Comparison of ENCODE assay signal across 16 mouse cellular contexts in the genomic region with DNA sequence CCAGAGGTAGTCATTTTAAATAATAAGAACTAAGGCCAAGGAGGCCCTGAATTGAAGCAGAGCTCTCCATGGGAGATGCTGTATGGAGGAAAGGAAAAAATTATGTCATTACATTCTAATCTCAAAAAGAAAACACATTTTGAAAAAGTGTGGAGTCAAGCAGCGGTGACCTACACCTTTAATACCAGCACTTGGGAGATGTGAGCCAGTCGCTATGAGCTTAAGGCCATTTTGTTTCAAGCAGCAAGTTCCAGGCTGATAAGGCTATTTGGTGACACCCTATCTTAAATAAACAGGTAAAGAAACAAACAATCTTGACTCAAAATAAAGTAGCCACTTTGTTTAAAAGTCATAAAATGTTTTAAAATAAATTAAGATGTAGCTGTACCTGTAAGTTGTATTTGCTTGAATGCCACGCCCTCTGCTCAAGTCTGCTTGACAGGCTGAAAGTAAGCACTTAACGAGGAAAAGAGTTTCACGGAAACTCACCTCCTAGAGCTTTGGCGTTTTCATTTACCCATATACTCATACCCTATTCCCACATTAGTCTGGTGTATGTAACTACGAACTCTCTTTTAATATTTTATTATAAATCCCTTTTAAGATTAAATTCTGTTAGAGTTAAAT. TPM values are rescaled to one million over a fixed set of nuclear protein-coding genes. Genes with fewer than 3 reads are reported as not detected.
"Had no signal": no experiment of that assay in that cellular context is flagged by ENCODE, and none has a peak within 500 bp of the region (broad histone marks: within the 10 kb centered on the region; RNA-seq: fewer than 3 reads in every experiment).

No protein-coding gene starts in this region.

- H3K4me2 ChIP-seq: intestine, embryonic 15.5 days; kidney, embryonic 15.5 days; liver, embryonic 13.5 days; midbrain, embryonic 11.5 days; neural tube, embryonic 13.5 days had no signal

- DNase-seq: kidney, adult 11 months; kidney, adult 8-10 months; kidney, postnatal 10 days; kidney, postnatal 36 days; layer of hippocampus, adult 9-11 months; liver, embryonic 13.5 days; retina, postnatal 1 day; thymus, adult 18-20 months; thymus, postnatal 36 days had no signal

- H3K9me3 ChIP-seq: intestine, embryonic 15.5 days; kidney, embryonic 15.5 days; liver, embryonic 13.5 days; neural tube, embryonic 13.5 days had no signal

- H3K9ac ChIP-seq: intestine, embryonic 15.5 days; kidney, embryonic 15.5 days; liver, embryonic 13.5 days; neural tube, embryonic 13.5 days had no signal

- H3K4me3 ChIP-seq: intestine, embryonic 15.5 days; kidney, embryonic 15.5 days; liver, embryonic 13.5 days; myocyte; neural tube, embryonic 13.5 days had no signal

- H3K27ac ChIP-seq: intestine, embryonic 15.5 days; kidney, embryonic 15.5 days; liver, embryonic 13.5 days; neural tube, embryonic 13.5 days had no signal

- ATAC-seq: intestine, embryonic 15.5 days; midbrain, embryonic 16.5 days had no signal

- H3K27me3 ChIP-seq: intestine, embryonic 15.5 days; kidney, embryonic 15.5 days; liver, embryonic 13.5 days; neural tube, embryonic 13.5 days had no signal

- H3K36me3 ChIP-seq: intestine, embryonic 15.5 days; kidney, embryonic 15.5 days; liver, embryonic 13.5 days; neural tube, embryonic 13.5 days had no signal

- H3K4me1 ChIP-seq: intestine, embryonic 15.5 days; kidney, embryonic 15.5 days; liver, embryonic 13.5 days; neural tube, embryonic 13.5 days had no signal

RNA-seq across cellular contexts. Expression of gene Pls3, which starts 45.6 kb away (rescaled TPM):
- total RNA-seq: megakaryocyte-erythroid progenitor cell, adult 5-6 weeks had no signal
